Mouse (Mus musculus): ENCODE data around the gene H2afy2. TPM values are rescaled to one million over a fixed set of nuclear protein-coding genes. Genes with fewer than 3 reads are reported as not detected.

The H2afy2 gene
- total RNA-seq, 2 experiments from 2014 or later: 14.3 to 14.7 TPM

GRCm38 (mm10) chr10:61737537-61737936 lies 46.4 kb downstream of the H2afy2 start:
- no peak for DNase-seq (ENCODE audit: low spot score in 2 of 2)
- H3K4me3 ChIP-seq: no peak overlapping the region
- no peak overlapping the region for H3K27ac ChIP-seq
- no peak for TF ChIP-seq CTCF (conservative IDR thresholded peaks at IDR 0.05)

DNA sequence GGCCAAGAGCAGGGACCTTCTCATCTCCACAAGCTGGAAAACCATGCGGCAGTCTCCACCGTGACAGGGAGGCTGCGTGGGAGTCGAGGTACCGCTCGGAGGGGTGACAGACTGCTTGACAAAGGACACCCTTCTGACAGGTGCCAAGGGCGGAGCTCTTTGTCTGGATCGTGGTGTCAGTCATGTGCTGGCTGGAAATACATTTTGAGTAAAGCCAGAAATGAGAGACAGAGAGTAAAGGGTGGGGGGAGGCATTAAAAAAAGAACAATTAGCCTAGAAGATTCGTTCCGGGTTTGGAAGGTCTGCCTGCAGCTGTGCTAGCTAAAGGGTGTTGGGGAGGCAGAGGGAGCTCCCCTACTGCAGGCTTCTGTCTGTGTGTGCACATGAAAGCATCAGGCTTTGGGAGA lies 47.3 kb downstream of the H2afy2 start:
- no peak for DNase-seq (ENCODE audit: low spot score in 2 of 2)
- Histone ChIP-seq H3K27ac (no peak overlapping the region), H3K4me3 (no peak overlapping the region)
- no peak for TF ChIP-seq CTCF (conservative IDR thresholded peaks at IDR 0.05)

DNA sequence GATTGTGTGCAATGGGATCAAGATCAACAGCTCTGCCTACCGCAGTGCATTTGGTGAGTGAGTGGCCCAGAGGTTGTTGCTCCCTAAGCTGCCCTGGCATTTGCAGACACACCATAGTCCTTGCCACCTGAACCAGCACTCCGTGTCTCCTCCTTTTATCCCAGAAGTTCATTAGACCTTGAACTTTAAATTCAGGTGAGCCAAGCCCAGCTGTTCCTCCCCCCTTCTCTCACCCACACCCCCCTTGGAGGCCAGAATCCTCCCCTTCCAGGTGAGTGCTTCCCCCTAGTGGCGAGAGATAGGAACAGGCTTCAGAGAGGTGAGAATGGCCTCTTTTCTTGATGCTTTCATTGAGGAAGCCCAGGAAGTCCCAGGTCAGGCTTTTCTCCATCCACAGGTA lies 49.6 kb downstream of the H2afy2 start:
- Histone ChIP-seq H3K4me3 (no peak overlapping the region), H3K27ac (no peak overlapping the region)
- no peak for DNase-seq (ENCODE audit: low spot score in 2 of 2)
- TF ChIP-seq CTCF (conservative IDR thresholded peaks at IDR 0.05): peak; percentile 86

DNA sequence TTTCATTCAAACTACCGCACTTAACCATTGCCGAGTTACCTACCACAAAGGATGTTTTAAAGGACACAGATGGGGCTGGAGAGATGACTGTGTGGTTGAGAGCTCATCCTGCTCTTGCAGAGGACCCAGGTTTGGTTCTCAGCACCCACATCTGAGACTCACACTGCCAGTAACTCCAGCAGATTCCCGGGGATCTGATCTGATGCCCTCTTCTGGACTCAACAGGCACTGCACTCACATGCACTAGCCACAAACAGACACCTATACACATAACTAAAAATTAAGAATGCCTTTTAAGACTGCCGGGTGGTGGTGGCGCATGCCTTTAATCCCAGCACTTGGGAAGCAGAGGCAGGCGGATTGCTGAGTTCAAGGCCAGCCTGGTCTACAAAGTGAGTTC lies 53.8 kb downstream of the H2afy2 start:
- no peak overlapping the region for H3K27ac ChIP-seq
- DNase-seq (ENCODE audit: low spot score in 2 of 2): no peak
- H3K4me3 ChIP-seq: no peak overlapping the region
- TF ChIP-seq CTCF (conservative IDR thresholded peaks at IDR 0.05): no peak; the same call in 1 of the 2 replicates

- DNase-seq (ENCODE audit: low spot score in 2 of 2): peak; percentile 50 to 60
- no peak overlapping the region for H3K27ac ChIP-seq
Measured at GRCm38 (mm10) chr10:61729181-61729580, 54.8 kb downstream of the H2afy2 start.

DNA sequence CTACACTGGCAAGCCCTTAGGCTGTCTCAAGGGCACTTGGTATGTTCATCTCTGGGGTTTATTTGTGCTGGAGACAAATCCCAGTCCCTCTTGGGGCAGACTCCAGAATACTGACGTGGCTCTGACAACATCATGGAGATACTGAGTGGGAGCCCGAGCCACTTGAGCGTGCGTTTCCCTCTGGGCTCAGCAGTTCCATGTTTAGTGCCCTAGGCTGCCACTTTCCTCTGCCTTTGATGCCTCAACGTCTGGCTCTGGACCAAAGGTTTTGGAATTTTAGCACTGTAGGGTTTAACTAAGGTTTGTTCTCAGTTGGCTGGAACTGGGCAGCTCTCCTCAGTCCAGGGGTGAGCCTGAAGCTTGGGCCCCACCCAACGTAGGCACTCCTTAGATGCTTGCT lies 60.7 kb downstream of the H2afy2 start:
- H3K4me3 ChIP-seq: no peak overlapping the region
- no peak overlapping the region for H3K27ac ChIP-seq
- TF ChIP-seq CTCF (conservative IDR thresholded peaks at IDR 0.05): no peak
- no peak for DNase-seq (ENCODE audit: low spot score in 2 of 2)

More at GRCm38 (mm10) chr10:61729181-61729580, 54.8 kb downstream of the H2afy2 start:
- H3K4me3 ChIP-seq: no peak overlapping the region
- no peak; the same call in 1 of the 2 replicates for TF ChIP-seq CTCF (conservative IDR thresholded peaks at IDR 0.05)

DNA sequence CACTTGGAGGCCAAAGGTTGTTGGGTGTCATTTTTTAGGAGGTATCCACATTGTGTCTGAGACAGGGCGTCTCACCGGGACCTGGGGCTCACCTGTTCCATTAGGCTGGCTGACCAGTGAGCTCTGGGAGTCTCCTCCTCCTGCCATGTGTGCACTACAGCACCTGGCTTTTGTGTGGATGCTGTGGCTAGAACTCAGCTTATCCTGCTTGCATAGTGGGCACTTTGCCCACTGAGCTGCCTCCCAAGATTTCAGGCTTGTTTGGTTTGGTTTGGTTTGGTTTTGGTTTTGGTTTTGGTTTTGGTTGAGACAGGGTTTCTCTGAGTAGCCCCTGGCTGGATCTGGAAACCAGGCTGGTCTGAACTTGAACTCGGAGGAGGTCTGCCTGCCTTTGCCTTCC lies 61.7 kb downstream of the H2afy2 start:
- no peak for TF ChIP-seq CTCF (conservative IDR thresholded peaks at IDR 0.05)

GRCm38 (mm10) chr10:61720331-61720730 lies 63.6 kb downstream of the H2afy2 start:
- TF ChIP-seq CTCF (conservative IDR thresholded peaks at IDR 0.05): no peak
- no peak for DNase-seq (ENCODE audit: low spot score in 2 of 2)
- H3K27ac ChIP-seq: no peak overlapping the region
- no peak overlapping the region for H3K4me3 ChIP-seq

More for the DNA sequence above, 61.7 kb downstream of the H2afy2 start:
- Histone ChIP-seq H3K4me3 (no peak overlapping the region), H3K27ac (no peak overlapping the region)
- DNase-seq (ENCODE audit: low spot score in 2 of 2): no peak

DNA sequence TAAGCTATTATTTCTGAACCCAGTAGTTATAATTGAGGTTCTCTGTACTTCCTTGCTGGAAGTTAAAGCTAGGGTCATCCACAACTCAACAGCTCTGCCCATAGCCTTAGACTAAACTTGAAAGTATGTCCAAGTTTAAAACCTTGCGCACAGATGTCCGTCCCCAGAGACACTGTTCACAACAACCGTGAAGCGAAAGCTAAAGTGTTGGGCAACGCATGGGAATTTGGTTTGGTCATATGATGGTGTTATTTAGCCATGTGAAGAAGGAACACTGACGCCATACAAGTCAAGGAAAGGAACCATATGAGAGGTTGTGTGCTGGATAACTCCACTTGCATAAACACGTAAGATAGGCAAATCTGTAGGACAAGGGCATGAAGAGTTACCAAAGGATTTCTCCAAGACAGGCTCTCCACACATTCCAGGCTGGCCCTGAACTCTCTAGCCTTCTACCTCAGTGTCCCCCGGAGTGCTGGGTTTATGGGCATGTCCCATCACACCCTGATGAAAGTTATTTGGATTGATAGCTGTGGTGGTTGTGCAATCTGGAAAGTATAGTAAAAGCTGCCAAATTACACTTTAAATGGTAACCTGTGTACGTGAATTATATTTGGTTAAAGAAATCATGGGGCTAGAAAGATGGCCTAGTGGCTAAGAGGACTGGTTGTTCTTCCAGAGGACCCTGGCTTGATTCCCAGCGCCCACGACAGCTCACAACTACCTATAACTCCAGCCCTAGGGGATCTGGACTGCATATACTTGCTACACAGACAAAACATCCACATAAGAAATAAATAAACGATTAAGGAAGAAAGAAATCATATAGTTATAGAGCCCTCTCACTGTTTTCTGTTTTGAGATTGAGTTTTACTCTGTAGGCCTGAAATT lies 66.3 kb downstream of the H2afy2 start:
- Histone ChIP-seq H3K27ac (no peak overlapping the region), H3K4me3 (no peak overlapping the region)
- DNase-seq (ENCODE audit: low spot score in 2 of 2): no peak
- TF ChIP-seq CTCF (conservative IDR thresholded peaks at IDR 0.05): no peak

- Histone ChIP-seq H3K27ac (no peak overlapping the region), H3K4me3 (no peak overlapping the region; the same call in 1 of the 2 replicates)
- DNase-seq (ENCODE audit: low spot score in 2 of 2): no peak
- TF ChIP-seq CTCF (conservative IDR thresholded peaks at IDR 0.05): no peak
Measured at GRCm38 (mm10) chr10:61715996-61716864, 67.7 kb downstream of the H2afy2 start.

GRCm38 (mm10) chr10:61715462-61715837 lies 68.5 kb downstream of the H2afy2 start:
- H3K4me3 ChIP-seq: peak overlapping the region; percentile 66
- TF ChIP-seq CTCF (conservative IDR thresholded peaks at IDR 0.05): no peak
- peak overlapping the region; percentile 67; the same call in 1 of the 2 replicates for H3K27ac ChIP-seq
- no peak for DNase-seq (ENCODE audit: low spot score in 2 of 2)

DNA sequence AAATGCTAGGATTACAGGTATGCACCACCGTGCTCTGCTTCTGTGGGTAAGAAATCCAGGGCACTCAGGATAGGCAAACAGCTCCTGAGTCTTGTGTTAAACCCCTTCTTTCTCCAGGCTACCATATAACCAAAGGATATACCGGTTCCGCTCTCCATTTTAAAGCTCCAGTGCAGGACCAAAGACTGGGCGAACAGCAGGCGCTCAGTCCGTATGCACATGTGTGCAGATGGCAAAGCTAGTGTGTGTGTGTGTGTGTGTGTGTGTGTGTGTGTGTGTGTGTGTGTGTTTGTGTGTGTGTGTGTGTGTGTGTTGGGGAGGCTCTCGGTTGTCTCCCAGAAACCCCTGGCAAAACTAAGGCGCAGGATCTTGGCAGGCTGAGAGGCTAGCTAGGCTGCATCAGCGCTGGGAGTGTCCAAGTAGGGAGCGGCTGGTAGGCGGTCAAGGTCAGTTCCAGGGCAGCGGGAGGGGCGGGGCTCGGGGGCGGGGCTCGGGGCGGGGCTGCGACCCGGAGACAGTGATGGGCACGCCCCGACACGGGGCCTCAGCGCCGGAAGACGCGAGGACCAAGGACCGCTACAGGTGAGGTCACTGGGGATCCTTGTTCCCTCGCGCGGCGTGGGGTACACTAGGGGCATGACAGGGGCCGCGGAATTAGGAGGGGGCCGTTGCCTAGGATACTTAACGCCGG lies 69.0 kb downstream of the H2afy2 start, which contains the start of gene Aifm2:
TSS of gene Aifm2 (plus strand) at position 493 of the 691 bp plus-strand sequence.
- TF ChIP-seq CTCF (conservative IDR thresholded peaks at IDR 0.05): no peak
- Histone ChIP-seq H3K27ac (peak within 1 kb of the TSS; percentile 67; the same call in 1 of the 2 replicates), H3K4me3 (peak within 1 kb of the TSS; percentile 66)
- DNase-seq (ENCODE audit: low spot score in 2 of 2): no peak
